In the genomic region with DNA sequence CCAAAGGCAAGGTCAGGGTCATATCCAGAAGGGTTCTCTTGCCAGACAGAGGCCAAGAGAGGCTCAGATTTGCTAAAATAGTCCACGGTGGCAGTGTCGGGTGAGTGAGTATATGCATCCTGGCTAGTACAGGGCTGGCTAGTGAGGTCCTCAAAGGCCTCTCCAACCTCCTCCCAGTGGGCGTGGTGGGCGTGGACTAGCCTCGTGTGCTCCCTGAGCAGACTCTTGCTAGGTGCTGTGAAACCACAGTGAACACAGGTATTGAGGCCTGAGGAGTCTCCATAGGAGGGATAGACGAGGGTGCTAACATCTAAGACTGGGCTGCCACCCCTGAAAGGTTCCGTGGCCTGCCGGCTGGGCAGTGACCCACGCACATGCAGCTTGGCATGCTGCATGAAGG, we compare ENCODE assay signal across 17 mouse cellular contexts. TPM values are rescaled to one million over a fixed set of nuclear protein-coding genes. Genes with fewer than 3 reads are reported as not detected.
DNase-seq lines count a peak whose midpoint lies in the region; ATAC-seq lines count a peak whose summit lies in the region.
"Had no signal": no experiment of that assay in that cellular context is flagged by ENCODE, and none has a peak within 500 bp of the region (broad histone marks: within the 10 kb centered on the region; RNA-seq: fewer than 3 reads in every experiment).

No protein-coding gene starts in this region.

- H3K4me1 ChIP-seq in heart, embryonic 12.5 days (replicated peaks), result no peaks in the 10 kb centered on the region
- no peaks in the 10 kb centered on the region; the same call in 1 of the 2 replicates for H3K4me1 ChIP-seq in heart, embryonic 11.5 days (ENCODE audit: control insufficient read depth, insufficient read depth, low read length)
- H3K4me1 ChIP-seq in intestine, embryonic 15.5 days (replicated peaks), result peaks cover 9% of the 10 kb centered on the region; the same call in 1 of the 2 replicates
- H3K4me1 ChIP-seq in liver, embryonic 15.5 days (replicated peaks), result peaks cover 16% of the 10 kb centered on the region
- H3K4me1 ChIP-seq: hindbrain, embryonic 15.5 days; midbrain, embryonic 12.5 days had no signal

- H3K27ac ChIP-seq in heart, embryonic 12.5 days (ENCODE audit: poor library complexity, severe bottlenecking), result no peak overlapping the region
- no peak overlapping the region for H3K27ac ChIP-seq in heart, embryonic 11.5 days (ENCODE audit: low read depth, low read length)
- no peak overlapping the region for H3K27ac ChIP-seq in intestine, embryonic 15.5 days
- H3K27ac ChIP-seq in liver, embryonic 15.5 days (replicated peaks), result 0 out of 2 replicates have a peak overlapping the region, but pooled peaks have one; percentile 19
- H3K27ac ChIP-seq: gastrocnemius, adult 2 months; hindbrain, embryonic 15.5 days; limb, embryonic 10.5 days; midbrain, embryonic 12.5 days had no signal

- H3K36me3 ChIP-seq in heart, embryonic 12.5 days, result peaks cover 20% of the 10 kb centered on the region
- peaks cover 2% of the 10 kb centered on the region; the same call in 1 of the 2 replicates for H3K36me3 ChIP-seq in heart, embryonic 11.5 days (ENCODE audit: control insufficient read depth, insufficient read depth, low read length)
- H3K36me3 ChIP-seq in intestine, embryonic 15.5 days, result peaks cover 10% of the 10 kb centered on the region; the same call in 1 of the 2 replicates
- peaks cover 7% of the 10 kb centered on the region; the same call in 1 of the 2 replicates for H3K36me3 ChIP-seq in liver, embryonic 15.5 days (replicated peaks)
- H3K36me3 ChIP-seq: G1E had no signal

- no peaks in the 10 kb centered on the region for H3K27me3 ChIP-seq in heart, embryonic 12.5 days (replicated peaks)
- no peaks in the 10 kb centered on the region for H3K27me3 ChIP-seq in heart, embryonic 11.5 days (ENCODE audit: control insufficient read depth, insufficient read depth, low read length)
- no peaks in the 10 kb centered on the region for H3K27me3 ChIP-seq in intestine, embryonic 15.5 days (replicated peaks)
- H3K27me3 ChIP-seq in liver, embryonic 15.5 days, result no peaks in the 10 kb centered on the region
- H3K27me3 ChIP-seq: hindbrain, embryonic 15.5 days; midbrain, embryonic 12.5 days had no signal

- WGBS in heart, embryonic 12.5 days, result 72% methylated on average over 9 of the region's 9 CpGs
- WGBS in heart, embryonic 11.5 days (ENCODE audit: insufficient replicate concordance), result 74% methylated on average over 9 of the region's 9 CpGs
- 81% methylated on average over 9 of the region's 9 CpGs for WGBS in intestine, embryonic 15.5 days
- 59% methylated on average over 9 of the region's 9 CpGs for WGBS in liver, embryonic 15.5 days (ENCODE audit: insufficient replicate concordance)

- H3K9ac ChIP-seq in heart, embryonic 12.5 days, result no peak overlapping the region
- no peak overlapping the region for H3K9ac ChIP-seq in heart, embryonic 11.5 days (ENCODE audit: low read depth, low read length)
- no peak overlapping the region for H3K9ac ChIP-seq in intestine, embryonic 15.5 days
- no peak overlapping the region for H3K9ac ChIP-seq in liver, embryonic 15.5 days
- H3K9ac ChIP-seq: hindbrain, embryonic 15.5 days; midbrain, embryonic 12.5 days had no signal

- no peak for DNase-seq in embryo, embryonic 10 days (ENCODE audit: low spot score)
- no peak for DNase-seq in left cerebral cortex, postnatal 36 days (ENCODE audit: low spot score in 2 of 2)
- DNase-seq: gastrocnemius, adult 2 months; kidney, adult 18-20 months; lung, adult 2 months had no signal

- no peak overlapping the region for H3K4me3 ChIP-seq in heart, embryonic 12.5 days
- H3K4me3 ChIP-seq in heart, embryonic 11.5 days (ENCODE audit: low read depth, low read length), result no peak overlapping the region
- H3K4me3 ChIP-seq in intestine, embryonic 15.5 days (replicated peaks), result no peak overlapping the region
- no peak overlapping the region for H3K4me3 ChIP-seq in liver, embryonic 15.5 days (replicated peaks)
- H3K4me3 ChIP-seq: gastrocnemius, adult 2 months; hindbrain, embryonic 15.5 days; limb, embryonic 10.5 days; midbrain, embryonic 12.5 days had no signal

- intact Hi-C loops in left cerebral cortex, postnatal 36 days (cut with DNase I), result no loop called here

- 0 out of 2 replicates have a peak, but pooled peaks have one; percentile 29 for ATAC-seq in heart, embryonic 12.5 days (ENCODE audit: insufficient number of reproducible peaks, low FRiP score)
- ATAC-seq in heart, embryonic 11.5 days (replicated peaks; ENCODE audit: insufficient number of reproducible peaks, low FRiP score, low TSS enrichment), result no peak
- ATAC-seq in erythroblast, adult 5-6 weeks (replicated peaks; ENCODE audit: low FRiP score, poor library complexity, severe bottlenecking), result peak; percentile 85
- ATAC-seq in intestine, embryonic 15.5 days, result peak; percentile 71
- peak; percentile 44 for ATAC-seq in liver, embryonic 15.5 days (ENCODE audit: insufficient read depth)

- no peak overlapping the region for H3K4me2 ChIP-seq in heart, embryonic 12.5 days
- no peak overlapping the region for H3K4me2 ChIP-seq in heart, embryonic 11.5 days
- H3K4me2 ChIP-seq in intestine, embryonic 15.5 days (replicated peaks), result no peak overlapping the region
- H3K4me2 ChIP-seq in liver, embryonic 15.5 days, result peak overlapping the region; percentile 7; the same call in 1 of the 2 replicates
- H3K4me2 ChIP-seq: hindbrain, embryonic 15.5 days; midbrain, embryonic 12.5 days had no signal

- H3K9me3 ChIP-seq in heart, embryonic 12.5 days (replicated peaks), result no peaks in the 10 kb centered on the region
- no peaks in the 10 kb centered on the region for H3K9me3 ChIP-seq in heart, embryonic 11.5 days (replicated peaks; ENCODE audit: control insufficient read depth, low read length)
- no peaks in the 10 kb centered on the region for H3K9me3 ChIP-seq in intestine, embryonic 15.5 days
- H3K9me3 ChIP-seq in liver, embryonic 15.5 days (replicated peaks), result no peaks in the 10 kb centered on the region
- H3K9me3 ChIP-seq: G1E; hindbrain, embryonic 15.5 days; limb, embryonic 10.5 days; midbrain, embryonic 12.5 days had no signal

RNA-seq across cellular contexts. Expression of a gene that starts 12.1 kb away (rescaled TPM):
- 23.7 and 23.9 TPM in 2 replicates for polyA plus RNA-seq in heart, embryonic 12.5 days (2016; fragmentation: Nextera tagmentation; extraction: Ambion mirVana)
- 16.2 and 17.6 TPM in 2 replicates for polyA plus RNA-seq in heart, embryonic 11.5 days (2014; fragmentation: Nextera tagmentation; extraction: Ambion mirVana)
- total RNA-seq in erythroblast, adult 5-6 weeks (2015; ENCODE audit: low replicate concordance), result 9.2 and 11.9 TPM in 2 replicates
- total RNA-seq in erythroblast, adult 5-6 weeks (2017; ENCODE audit: low replicate concordance), result 0.77 and 3.5 TPM in 2 replicates
- 24.6 and 24.7 TPM in 2 replicates for polyA plus RNA-seq in intestine, embryonic 15.5 days (2015; fragmentation: Nextera tagmentation; extraction: Ambion mirVana)
- polyA plus RNA-seq in liver, embryonic 15.5 days (2015; fragmentation: Nextera tagmentation; extraction: Ambion mirVana), result 6.2 and 6.7 TPM in 2 replicates
- 10 to 100 TPM; 52.3 to 53.2 TPM for total RNA-seq in left cerebral cortex, postnatal 36 days (2021)

RNA-seq across cellular contexts. Expression of a gene that starts 26.2 kb away (rescaled TPM):
- polyA plus RNA-seq in heart, embryonic 12.5 days (2016; fragmentation: Nextera tagmentation; extraction: Ambion mirVana), result 0.66 and 0.95 TPM in 2 replicates
- 0.94 and 1.3 TPM in 2 replicates for polyA plus RNA-seq in heart, embryonic 11.5 days (2014; fragmentation: Nextera tagmentation; extraction: Ambion mirVana)
- total RNA-seq in erythroblast, adult 5-6 weeks (2015; ENCODE audit: low replicate concordance), result 5.0 and 9.2 TPM in 2 replicates
- 4.6 and 5.2 TPM in 2 replicates for total RNA-seq in erythroblast, adult 5-6 weeks (2017; ENCODE audit: low replicate concordance)
- polyA plus RNA-seq in intestine, embryonic 15.5 days (2015; fragmentation: Nextera tagmentation; extraction: Ambion mirVana), result 1.7 and 1.8 TPM in 2 replicates
- polyA plus RNA-seq in liver, embryonic 15.5 days (2015; fragmentation: Nextera tagmentation; extraction: Ambion mirVana), result 2.4 and 4.0 TPM in 2 replicates
- total RNA-seq in left cerebral cortex, postnatal 36 days (2021), result 1 to 10 TPM; 2.6 to 3.4 TPM

RNA-seq across cellular contexts. Expression of a gene that starts 26.7 kb away (rescaled TPM):
- 79.4 and 84.6 TPM in 2 replicates for polyA plus RNA-seq in heart, embryonic 12.5 days (2016; fragmentation: Nextera tagmentation; extraction: Ambion mirVana)
- 59.0 and 63.8 TPM in 2 replicates for polyA plus RNA-seq in heart, embryonic 11.5 days (2014; fragmentation: Nextera tagmentation; extraction: Ambion mirVana)
- 64.6 and 80.7 TPM in 2 replicates for total RNA-seq in erythroblast, adult 5-6 weeks (2015; ENCODE audit: low replicate concordance)
- total RNA-seq in erythroblast, adult 5-6 weeks (2017; ENCODE audit: low replicate concordance), result 104 and 150 TPM in 2 replicates
- polyA plus RNA-seq in intestine, embryonic 15.5 days (2015; fragmentation: Nextera tagmentation; extraction: Ambion mirVana), result 62.6 and 72.3 TPM in 2 replicates
- 36.1 and 39.1 TPM in 2 replicates for polyA plus RNA-seq in liver, embryonic 15.5 days (2015; fragmentation: Nextera tagmentation; extraction: Ambion mirVana)
- total RNA-seq in left cerebral cortex, postnatal 36 days (2021), result 100 to 1,000 TPM; 155 to 294 TPM

RNA-seq across cellular contexts. Expression of a gene that starts 46.8 kb away (rescaled TPM):
- polyA plus RNA-seq in heart, embryonic 12.5 days (2016; fragmentation: Nextera tagmentation; extraction: Ambion mirVana), result not detected in 2 replicates
- polyA plus RNA-seq in heart, embryonic 11.5 days (2014; fragmentation: Nextera tagmentation; extraction: Ambion mirVana), result 0.34 TPM in 1 of 2 replicates, not detected in the other
- 1.3 TPM in 1 of 2 replicates, not detected in the other for total RNA-seq in erythroblast, adult 5-6 weeks (2015; ENCODE audit: low replicate concordance)
- 0.84 TPM in 1 of 2 replicates, not detected in the other for total RNA-seq in erythroblast, adult 5-6 weeks (2017; ENCODE audit: low replicate concordance)
- polyA plus RNA-seq in intestine, embryonic 15.5 days (2015; fragmentation: Nextera tagmentation; extraction: Ambion mirVana), result 0.28 and 0.40 TPM in 2 replicates
- polyA plus RNA-seq in liver, embryonic 15.5 days (2015; fragmentation: Nextera tagmentation; extraction: Ambion mirVana), result 7.2 and 9.2 TPM in 2 replicates
- total RNA-seq in left cerebral cortex, postnatal 36 days (2021), result not detected
- total RNA-seq: gastrocnemius, adult 2 months; layer of hippocampus, adult 18-20 months had no signal
- polyA plus RNA-seq: embryonic facial prominence, embryonic 11.5 days; hindbrain, embryonic 15.5 days; limb, embryonic 10.5 days; midbrain, embryonic 12.5 days; neural tube, embryonic 14.5 days had no signal

RNA-seq across cellular contexts. Expression of a gene that starts 56.1 kb away (rescaled TPM):
- 85.1 and 88.9 TPM in 2 replicates for polyA plus RNA-seq in heart, embryonic 12.5 days (2016; fragmentation: Nextera tagmentation; extraction: Ambion mirVana)
- 44.2 and 44.3 TPM in 2 replicates for polyA plus RNA-seq in heart, embryonic 11.5 days (2014; fragmentation: Nextera tagmentation; extraction: Ambion mirVana)
- 13.1 and 25.3 TPM in 2 replicates for total RNA-seq in erythroblast, adult 5-6 weeks (2015; ENCODE audit: low replicate concordance)
- total RNA-seq in erythroblast, adult 5-6 weeks (2017; ENCODE audit: low replicate concordance), result 31.6 and 51.6 TPM in 2 replicates
- 83.2 and 85.6 TPM in 2 replicates for polyA plus RNA-seq in intestine, embryonic 15.5 days (2015; fragmentation: Nextera tagmentation; extraction: Ambion mirVana)
- polyA plus RNA-seq in liver, embryonic 15.5 days (2015; fragmentation: Nextera tagmentation; extraction: Ambion mirVana), result 29.1 and 32.3 TPM in 2 replicates
- 100 to 1,000 TPM in 1 of 2 experiments, 10 to 100 TPM in 1; 64.3 to 120 TPM for total RNA-seq in left cerebral cortex, postnatal 36 days (2021)
